Mouse (Mus musculus) adrenal gland (tissue): ENCODE measurements around the gene Tmc6.

ENCODE experiments used
- intact Hi-C: fragments of 180-260 bp; cut with DNase I; formaldehyde crosslinking; loops from one replicate; pipeline ENCODE4 v1.15.1; 2025

The Tmc6 gene

GRCm38 (mm10) chr11:117783683-117784309, 1.8 kb upstream of the Tmc6 start:
- intact Hi-C loops = loop anchor here (5.0 kb wide), 1 partner anchor 41 kb away; no protein-coding TSS in a partner anchor

- intact Hi-C loops = loop anchor here (5.0 kb wide), 1 partner anchor 41 kb away; no protein-coding TSS in a partner anchor
These were observed 1.1 kb upstream of the Tmc6 start for GRCm38 (mm10) chr11:117783089-117783488.

- intact Hi-C loops = loop anchor here (5.0 kb wide), 1 partner anchor 40 kb away; no protein-coding TSS in a partner anchor
These were observed 672 bp upstream of the Tmc6 start for GRCm38 (mm10) chr11:117782705-117783034.

- intact Hi-C loops = loop anchor here (5.0 kb wide), 1 partner anchor 39 kb away; no protein-coding TSS in a partner anchor
These were observed 688 bp downstream of the Tmc6 start for GRCm38 (mm10) chr11:117781199-117781821.

GRCm38 (mm10) chr11:117780582-117781111, 1.4 kb downstream of the Tmc6 start:
- intact Hi-C loops = loop anchor here (5.0 kb wide), 1 partner anchor 38 kb away; no protein-coding TSS in a partner anchor

GRCm38 (mm10) chr11:117780199-117780515, 1.8 kb downstream of the Tmc6 start:
- intact Hi-C loops = loop anchor here (5.0 kb wide), 1 partner anchor 38 kb away; no protein-coding TSS in a partner anchor

GRCm38 (mm10) chr11:117779434-117780198, 2.4 kb downstream of the Tmc6 start:
- intact Hi-C loops = loop anchor here (5.0 kb wide), 1 partner anchor 37 kb away; no protein-coding TSS in a partner anchor

- intact Hi-C loops = no loop called here
These were observed 3.1 kb downstream of the Tmc6 start for GRCm38 (mm10) chr11:117778851-117779433.

- intact Hi-C loops = no loop called here
These were observed 4.0 kb downstream of the Tmc6 start for GRCm38 (mm10) chr11:117778031-117778430.

GRCm38 (mm10) chr11:117777111-117777510, 4.9 kb downstream of the Tmc6 start:
- intact Hi-C loops = no loop called here

- intact Hi-C loops = no loop called here
These were observed 5.8 kb downstream of the Tmc6 start for GRCm38 (mm10) chr11:117776085-117776792.

GRCm38 (mm10) chr11:117775540-117775939, 6.5 kb downstream of the Tmc6 start:
- intact Hi-C loops = no loop called here

- intact Hi-C loops = no loop called here
These were observed 7.1 kb downstream of the Tmc6 start for GRCm38 (mm10) chr11:117774925-117775324.

- intact Hi-C loops = no loop called here
These were observed 9.6 kb downstream of the Tmc6 start for GRCm38 (mm10) chr11:117772352-117772751.

GRCm38 (mm10) chr11:117770407-117770806, 11.6 kb downstream of the Tmc6 start:
- intact Hi-C loops = no loop called here

GRCm38 (mm10) chr11:117769683-117770047, 12.3 kb downstream of the Tmc6 start:
- intact Hi-C loops = no loop called here

- intact Hi-C loops = no loop called here
These were observed 13.0 kb downstream of the Tmc6 start for GRCm38 (mm10) chr11:117768725-117769682.

- intact Hi-C loops = no loop called here
These were observed 15.7 kb downstream of the Tmc6 start for GRCm38 (mm10) chr11:117766275-117766674.

GRCm38 (mm10) chr11:117765361-117765760, 16.6 kb downstream of the Tmc6 start:
- intact Hi-C loops = no loop called here

GRCm38 (mm10) chr11:117764319-117764718, 17.7 kb downstream of the Tmc6 start:
- intact Hi-C loops = no loop called here
